Mouse (Mus musculus): ENCODE data around the gene Cish. TPM values are rescaled to one million over a fixed set of nuclear protein-coding genes. Genes with fewer than 3 reads are reported as not detected.

Gene Cish
- 6.1 and 9.9 TPM in 2 replicates for polyA plus RNA-seq (2014; fragmentation: Nextera tagmentation; extraction: Ambion mirVana)

DNA sequence AAGGTAGTCTGAATTCAATTTTAAA, at the start of gene Cish:
Gene Cish, plus strand, starts transcription at position 11 of the 25 bp plus-strand sequence.
- H3K27ac ChIP-seq (ENCODE audit: low read depth, low read length), result peak within 1 kb of the TSS; percentile 91
- peak within 1 kb of the TSS; percentile 78 for H3K9ac ChIP-seq (ENCODE audit: low read depth, low read length)
- H3K9me3 ChIP-seq (ENCODE audit: control insufficient read depth, low read length), result no peaks in the 10 kb centered on the region
- peak within 1 kb of the TSS; percentile 75 for H3K4me3 ChIP-seq (ENCODE audit: low read depth, low read length)
- peak within 1 kb of the TSS; percentile 97 for H3K4me2 ChIP-seq
- peaks cover 3% of the 10 kb centered on the region; the same call in 1 of the 2 replicates for H3K27me3 ChIP-seq (replicated peaks; ENCODE audit: control insufficient read depth, insufficient read depth, low read length)
- H3K4me1 ChIP-seq (replicated peaks; ENCODE audit: control insufficient read depth, insufficient read depth, low read length), result peaks cover 30% of the 10 kb centered on the region
- ATAC-seq (replicated peaks; ENCODE audit: low FRiP score), result no peak
- DNase-seq (ENCODE audit: low spot score), result no peak
- H3K36me3 ChIP-seq (ENCODE audit: control insufficient read depth, insufficient read depth, low read length), result peaks cover 2% of the 10 kb centered on the region; the same call in 1 of the 2 replicates

DNA sequence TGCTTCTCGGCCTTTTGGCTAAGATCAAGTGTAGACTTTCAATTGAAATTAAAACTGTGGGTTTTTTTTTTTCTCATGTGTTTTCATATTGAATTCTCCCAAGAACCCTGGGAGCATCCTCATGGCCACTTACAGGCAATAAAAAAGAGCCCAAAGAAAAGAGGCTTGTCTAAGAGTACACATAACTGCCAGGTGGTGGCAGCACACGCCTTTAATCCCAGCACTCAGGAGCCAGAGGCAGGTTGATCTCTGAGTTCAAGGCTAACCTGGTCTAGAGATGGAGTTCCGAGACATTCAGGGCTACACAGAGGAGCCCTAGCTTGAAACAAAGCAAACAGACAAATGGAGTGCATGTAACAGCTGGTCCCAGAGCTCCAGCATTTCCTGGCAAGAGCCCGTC, 49.7 kb upstream of the Cish start:
- DNase-seq (ENCODE audit: low spot score), result peak; percentile 28
- 57% methylated on average over 4 of the region's 4 CpGs for WGBS

DNA sequence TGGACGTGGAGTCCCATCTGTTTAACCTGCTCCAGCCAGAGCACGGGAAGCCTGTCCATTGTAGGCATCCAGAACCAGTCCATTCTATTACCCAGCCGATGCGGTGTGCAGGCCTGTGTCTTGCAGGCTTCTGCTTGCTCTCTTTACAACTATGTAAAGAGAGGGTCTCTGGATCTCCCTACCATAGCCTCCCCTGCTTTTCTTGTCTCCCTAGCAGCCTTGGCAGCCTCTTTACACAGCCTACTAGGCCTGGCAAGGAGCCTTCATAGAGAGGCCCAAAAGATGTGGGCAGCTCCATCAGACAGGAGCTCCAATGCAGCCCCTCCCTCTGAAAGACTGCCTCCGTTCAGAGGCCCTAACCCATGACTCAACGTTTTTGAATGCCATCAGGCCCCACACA, 46.7 kb upstream of the Cish start:
- Histone ChIP-seq H3K36me3 (ENCODE audit: control insufficient read depth, insufficient read depth, low read length) (no peaks in the 10 kb centered on the region), H3K4me1 (replicated peaks; ENCODE audit: control insufficient read depth, insufficient read depth, low read length) (no peaks in the 10 kb centered on the region), H3K9me3 (ENCODE audit: control insufficient read depth, low read length) (no peaks in the 10 kb centered on the region), H3K27me3 (replicated peaks; ENCODE audit: control insufficient read depth, insufficient read depth, low read length) (no peaks in the 10 kb centered on the region), H3K27ac (ENCODE audit: low read depth, low read length) (no peak overlapping the region), H3K4me3 (ENCODE audit: low read depth, low read length) (no peak overlapping the region), H3K9ac (ENCODE audit: low read depth, low read length) (no peak overlapping the region), H3K4me2 (no peak overlapping the region)
- 68% methylated on average over 6 of the region's 6 CpGs for WGBS
- DNase-seq (ENCODE audit: low spot score), result no peak
- ATAC-seq (replicated peaks; ENCODE audit: low FRiP score), result no peak

More for the DNA sequence above, 49.7 kb upstream of the Cish start:
- Histone ChIP-seq H3K36me3 (ENCODE audit: control insufficient read depth, insufficient read depth, low read length) (no peaks in the 10 kb centered on the region), H3K4me3 (ENCODE audit: low read depth, low read length) (no peak overlapping the region), H3K9ac (ENCODE audit: low read depth, low read length) (no peak overlapping the region), H3K4me2 (no peak overlapping the region), H3K27me3 (replicated peaks; ENCODE audit: control insufficient read depth, insufficient read depth, low read length) (no peaks in the 10 kb centered on the region; the same call in 1 of the 2 replicates), H3K4me1 (replicated peaks; ENCODE audit: control insufficient read depth, insufficient read depth, low read length) (no peaks in the 10 kb centered on the region), H3K27ac (ENCODE audit: low read depth, low read length) (no peak overlapping the region), H3K9me3 (ENCODE audit: control insufficient read depth, low read length) (no peaks in the 10 kb centered on the region)
- no peak for ATAC-seq (replicated peaks; ENCODE audit: low FRiP score)

GRCm38 (mm10) chr9:107250416-107251337, 45.1 kb upstream of the Cish start:
- no peak for ATAC-seq (replicated peaks; ENCODE audit: low FRiP score)
- no peak overlapping the region for H3K27ac ChIP-seq (ENCODE audit: low read depth, low read length)
- no peak overlapping the region for H3K9ac ChIP-seq (ENCODE audit: low read depth, low read length)
- DNase-seq (ENCODE audit: low spot score), result no peak
- H3K4me2 ChIP-seq, result no peak overlapping the region
- WGBS, result 78% methylated on average over 14 of the region's 14 CpGs
- no peaks in the 10 kb centered on the region for H3K4me1 ChIP-seq (replicated peaks; ENCODE audit: control insufficient read depth, insufficient read depth, low read length)
- H3K36me3 ChIP-seq (ENCODE audit: control insufficient read depth, insufficient read depth, low read length), result no peaks in the 10 kb centered on the region
- H3K27me3 ChIP-seq (replicated peaks; ENCODE audit: control insufficient read depth, insufficient read depth, low read length), result no peaks in the 10 kb centered on the region
- no peak overlapping the region for H3K4me3 ChIP-seq (ENCODE audit: low read depth, low read length)
- H3K9me3 ChIP-seq (ENCODE audit: control insufficient read depth, low read length), result no peaks in the 10 kb centered on the region

GRCm38 (mm10) chr9:107252164-107252563, 43.7 kb upstream of the Cish start:
- ATAC-seq (replicated peaks; ENCODE audit: low FRiP score) (no peak), DNase-seq (ENCODE audit: low spot score) (no peak)
- Histone ChIP-seq H3K9ac (ENCODE audit: low read depth, low read length) (no peak overlapping the region), H3K36me3 (ENCODE audit: control insufficient read depth, insufficient read depth, low read length) (no peaks in the 10 kb centered on the region), H3K27me3 (replicated peaks; ENCODE audit: control insufficient read depth, insufficient read depth, low read length) (no peaks in the 10 kb centered on the region), H3K9me3 (ENCODE audit: control insufficient read depth, low read length) (no peaks in the 10 kb centered on the region), H3K4me3 (ENCODE audit: low read depth, low read length) (no peak overlapping the region), H3K4me2 (no peak overlapping the region), H3K27ac (ENCODE audit: low read depth, low read length) (no peak overlapping the region), H3K4me1 (replicated peaks; ENCODE audit: control insufficient read depth, insufficient read depth, low read length) (no peaks in the 10 kb centered on the region)
- WGBS, result 42% methylated on average over 5 of the region's 5 CpGs

- Histone ChIP-seq H3K9me3 (ENCODE audit: control insufficient read depth, low read length) (no peaks in the 10 kb centered on the region), H3K27ac (ENCODE audit: low read depth, low read length) (no peak overlapping the region), H3K4me2 (no peak overlapping the region), H3K4me3 (ENCODE audit: low read depth, low read length) (no peak overlapping the region), H3K4me1 (replicated peaks; ENCODE audit: control insufficient read depth, insufficient read depth, low read length) (no peaks in the 10 kb centered on the region), H3K36me3 (ENCODE audit: control insufficient read depth, insufficient read depth, low read length) (no peaks in the 10 kb centered on the region), H3K27me3 (replicated peaks; ENCODE audit: control insufficient read depth, insufficient read depth, low read length) (no peaks in the 10 kb centered on the region), H3K9ac (ENCODE audit: low read depth, low read length) (no peak overlapping the region)
- 81% methylated on average over 12 of the region's 12 CpGs for whole genome bisulfite sequencing
- ATAC-seq (replicated peaks; ENCODE audit: low FRiP score) (no peak), DNase-seq (ENCODE audit: low spot score) (no peak)
Measured at GRCm38 (mm10) chr9:107254476-107254875, 41.4 kb upstream of the Cish start.

DNA sequence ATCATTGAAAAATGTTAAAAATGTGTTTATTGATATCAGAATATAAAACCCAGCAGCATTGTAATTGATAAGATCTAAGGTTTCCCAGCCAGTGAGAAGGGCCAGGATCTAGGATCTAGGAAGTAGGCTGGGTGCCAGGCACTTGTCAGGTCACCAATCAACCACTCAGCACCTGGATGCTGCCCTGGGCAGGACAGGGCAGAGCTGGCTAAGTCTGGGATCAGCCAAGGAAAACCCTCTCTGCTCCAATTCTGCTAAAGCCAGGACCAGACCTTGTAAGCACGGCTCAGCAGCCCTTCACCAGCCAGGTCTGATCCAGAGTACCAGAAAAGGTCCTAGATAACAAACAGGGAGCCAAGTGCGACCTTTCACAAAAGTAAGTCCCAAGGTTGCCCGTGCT, 40.9 kb upstream of the Cish start:
- Histone ChIP-seq H3K4me2 (no peak overlapping the region), H3K27ac (ENCODE audit: low read depth, low read length) (no peak overlapping the region), H3K4me1 (replicated peaks; ENCODE audit: control insufficient read depth, insufficient read depth, low read length) (no peaks in the 10 kb centered on the region), H3K27me3 (replicated peaks; ENCODE audit: control insufficient read depth, insufficient read depth, low read length) (no peaks in the 10 kb centered on the region), H3K4me3 (ENCODE audit: low read depth, low read length) (no peak overlapping the region), H3K36me3 (ENCODE audit: control insufficient read depth, insufficient read depth, low read length) (no peaks in the 10 kb centered on the region), H3K9me3 (ENCODE audit: control insufficient read depth, low read length) (no peaks in the 10 kb centered on the region), H3K9ac (ENCODE audit: low read depth, low read length) (no peak overlapping the region)
- ATAC-seq (replicated peaks; ENCODE audit: low FRiP score), result no peak; the same call in 1 of the 2 replicates
- DNase-seq (ENCODE audit: low spot score), result no peak
- WGBS, result 88% methylated on average over 3 of the region's 3 CpGs

GRCm38 (mm10) chr9:107255596-107255995, 40.2 kb upstream of the Cish start:
- 67% methylated on average over 3 of the region's 3 CpGs for WGBS
- H3K36me3 ChIP-seq (ENCODE audit: control insufficient read depth, insufficient read depth, low read length), result no peaks in the 10 kb centered on the region
- H3K4me2 ChIP-seq, result no peak overlapping the region
- no peaks in the 10 kb centered on the region for H3K27me3 ChIP-seq (replicated peaks; ENCODE audit: control insufficient read depth, insufficient read depth, low read length)
- no peak overlapping the region for H3K4me3 ChIP-seq (ENCODE audit: low read depth, low read length)
- no peaks in the 10 kb centered on the region for H3K9me3 ChIP-seq (ENCODE audit: control insufficient read depth, low read length)
- no peak overlapping the region for H3K9ac ChIP-seq (ENCODE audit: low read depth, low read length)
- DNase-seq (ENCODE audit: low spot score), result no peak
- H3K4me1 ChIP-seq (replicated peaks; ENCODE audit: control insufficient read depth, insufficient read depth, low read length), result no peaks in the 10 kb centered on the region
- no peak for ATAC-seq (replicated peaks; ENCODE audit: low FRiP score)
- H3K27ac ChIP-seq (ENCODE audit: low read depth, low read length), result no peak overlapping the region

DNA sequence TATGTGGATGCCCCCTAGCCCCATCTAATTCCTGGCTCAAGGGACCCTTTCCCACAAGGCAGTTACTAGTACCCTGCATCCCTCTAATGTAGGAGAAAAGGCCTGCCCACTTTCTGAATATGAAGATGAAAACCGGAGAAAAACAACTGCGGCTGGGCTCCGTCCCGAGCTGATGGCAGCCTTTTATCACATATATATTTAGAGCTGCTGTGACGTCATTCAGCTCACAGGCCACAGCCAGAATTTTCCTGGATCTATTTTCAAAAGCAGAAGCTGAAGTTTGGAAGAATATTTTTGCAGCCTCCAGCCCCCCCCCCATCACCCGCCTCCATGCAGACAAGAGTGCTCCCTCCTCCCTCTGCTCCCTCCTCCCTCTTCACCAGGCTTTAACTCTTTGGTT, 36.3 kb upstream of the Cish start:
- DNase-seq (ENCODE audit: low spot score) (no peak), ATAC-seq (replicated peaks; ENCODE audit: low FRiP score) (no peak)
- H3K4me1 ChIP-seq (replicated peaks; ENCODE audit: control insufficient read depth, insufficient read depth, low read length), result no peaks in the 10 kb centered on the region
- H3K27ac ChIP-seq (ENCODE audit: low read depth, low read length), result no peak overlapping the region
- H3K4me2 ChIP-seq, result no peak overlapping the region
- H3K27me3 ChIP-seq (replicated peaks; ENCODE audit: control insufficient read depth, insufficient read depth, low read length), result no peaks in the 10 kb centered on the region
- no peaks in the 10 kb centered on the region for H3K36me3 ChIP-seq (ENCODE audit: control insufficient read depth, insufficient read depth, low read length)
- 68% methylated on average over 6 of the region's 6 CpGs for WGBS
- no peaks in the 10 kb centered on the region for H3K9me3 ChIP-seq (ENCODE audit: control insufficient read depth, low read length)
- no peak overlapping the region for H3K4me3 ChIP-seq (ENCODE audit: low read depth, low read length)
- no peak overlapping the region for H3K9ac ChIP-seq (ENCODE audit: low read depth, low read length)

All from liver, embryonic 11.5 days (tissue).